Mouse (Mus musculus) WW6 (cell line): Measurements from ENCODE around the gene Capg.

Experiments
- DNase-seq: peaks from one replicate; pipeline ENCODE4 v3.0.0-alpha.2; 2013; ENCODE audit warnings: low read depth, low spot score

The Capg gene

DNA sequence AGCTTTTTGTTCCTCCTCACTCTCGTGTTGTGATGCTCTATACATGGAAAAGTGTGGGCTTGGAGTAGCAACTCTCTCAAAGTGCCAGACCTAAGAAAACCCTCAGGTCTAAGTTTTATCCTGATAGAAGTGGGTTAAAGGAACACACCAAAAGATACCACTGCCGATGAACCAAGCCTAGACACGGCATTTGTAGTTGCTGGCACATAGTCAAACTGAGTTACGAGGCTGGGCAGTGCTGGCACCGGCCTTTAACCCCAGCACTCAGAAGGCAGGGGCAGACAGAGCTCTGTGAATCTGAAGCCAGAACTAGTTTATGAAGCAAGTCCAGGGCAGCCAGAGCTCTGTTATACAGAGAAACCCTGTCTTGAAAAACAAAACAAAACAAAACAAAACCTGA is 63.5 kb downstream of the Capg start:
- no peak for DNase-seq

DNA sequence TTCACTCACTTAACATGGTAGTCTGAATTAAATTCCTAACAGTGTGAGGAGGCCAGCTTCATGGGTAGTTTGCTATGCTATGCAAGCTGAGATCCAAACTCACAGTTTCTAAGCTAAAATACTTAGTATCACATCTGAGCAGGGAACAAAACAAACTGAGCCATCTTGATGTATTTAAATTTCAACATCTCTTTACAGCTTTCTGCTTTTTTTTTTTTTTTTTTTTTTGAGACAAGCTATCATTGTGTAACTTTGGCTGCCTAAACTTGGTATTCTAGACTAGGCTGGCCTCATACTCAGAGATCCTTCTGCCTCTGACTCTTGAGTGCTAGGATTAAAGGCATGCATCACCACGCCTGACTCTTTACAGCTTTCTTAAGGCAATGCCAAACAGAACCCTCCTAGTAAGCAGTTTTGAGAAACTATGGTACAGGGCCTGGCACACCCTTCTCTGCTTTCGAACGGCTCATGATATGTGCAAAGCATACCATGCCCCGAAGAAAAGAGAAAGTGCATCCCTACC is 64.5 kb downstream of the Capg start:
- no peak for DNase-seq

DNA sequence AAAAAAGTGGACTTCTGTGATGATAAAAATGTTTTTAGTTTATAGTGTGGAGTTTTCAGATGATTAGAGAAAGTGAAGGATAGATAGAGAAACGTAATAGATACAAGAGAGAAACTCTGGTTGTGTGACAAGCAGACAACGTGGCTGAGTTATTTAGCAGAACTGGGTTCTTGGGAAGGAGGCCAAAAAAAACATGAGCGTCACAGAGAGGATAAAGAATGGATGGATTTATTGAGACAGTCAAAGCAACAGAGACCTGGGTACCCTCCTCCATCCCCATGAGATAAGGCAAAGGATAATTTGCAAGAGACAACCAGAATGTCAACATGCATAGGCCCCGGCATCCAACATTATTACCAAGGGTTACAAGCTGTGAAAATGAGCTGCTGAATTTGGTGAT is 66.1 kb downstream of the Capg start:
- no peak for DNase-seq
